Mouse (Mus musculus) C2C12 (cell line): ENCODE data around the gene Alox5.

Source experiments
- CEBPB ChIP-seq: IDR thresholded peaks from one replicate; pipeline ENCODE4 v1.6.1; 2011; ENCODE audit warnings: low read depth, mild to moderate bottlenecking, control low read depth, moderate library complexity
- CTCF ChIP-seq: IDR thresholded peaks from one replicate; pipeline ENCODE4 v1.5.1; 2011; ENCODE audit not compliant: control insufficient read depth, insufficient read depth, insufficient read length
- MAX ChIP-seq: IDR thresholded peaks from one replicate; pipeline ENCODE4 v1.6.1; 2011; ENCODE audit warnings: mild to moderate bottlenecking, control low read depth
- MYOG ChIP-seq: IDR thresholded peaks from one replicate; pipeline ENCODE4 v1.6.1; 2011; ENCODE audit not compliant: control insufficient read depth, insufficient read length; ENCODE audit errors: extremely low read depth
- USF1 ChIP-seq: IDR thresholded peaks from one replicate; pipeline ENCODE4 v1.6.1; 2011; ENCODE audit warnings: low read depth, mild to moderate bottlenecking, control low read depth, moderate library complexity

- TF ChIP-seq CTCF = no peak
- TF ChIP-seq MAX = no peak
- no peak for TF ChIP-seq MYOG
- TF ChIP-seq USF1 = no peak
- TF ChIP-seq CEBPB = no peak
These were observed 62.8 kb downstream of the Alox5 start for GRCm38 (mm10) chr6:116398136-116398535.
